Mouse (Mus musculus): ENCODE measurements around the gene Tepp. TPM values are rescaled to one million over a fixed set of nuclear protein-coding genes. Genes with fewer than 3 reads are reported as not detected.

Tepp gene
- polyA plus RNA-seq, 1 experiment from 2014 or later, result 2.3 TPM

DNA sequence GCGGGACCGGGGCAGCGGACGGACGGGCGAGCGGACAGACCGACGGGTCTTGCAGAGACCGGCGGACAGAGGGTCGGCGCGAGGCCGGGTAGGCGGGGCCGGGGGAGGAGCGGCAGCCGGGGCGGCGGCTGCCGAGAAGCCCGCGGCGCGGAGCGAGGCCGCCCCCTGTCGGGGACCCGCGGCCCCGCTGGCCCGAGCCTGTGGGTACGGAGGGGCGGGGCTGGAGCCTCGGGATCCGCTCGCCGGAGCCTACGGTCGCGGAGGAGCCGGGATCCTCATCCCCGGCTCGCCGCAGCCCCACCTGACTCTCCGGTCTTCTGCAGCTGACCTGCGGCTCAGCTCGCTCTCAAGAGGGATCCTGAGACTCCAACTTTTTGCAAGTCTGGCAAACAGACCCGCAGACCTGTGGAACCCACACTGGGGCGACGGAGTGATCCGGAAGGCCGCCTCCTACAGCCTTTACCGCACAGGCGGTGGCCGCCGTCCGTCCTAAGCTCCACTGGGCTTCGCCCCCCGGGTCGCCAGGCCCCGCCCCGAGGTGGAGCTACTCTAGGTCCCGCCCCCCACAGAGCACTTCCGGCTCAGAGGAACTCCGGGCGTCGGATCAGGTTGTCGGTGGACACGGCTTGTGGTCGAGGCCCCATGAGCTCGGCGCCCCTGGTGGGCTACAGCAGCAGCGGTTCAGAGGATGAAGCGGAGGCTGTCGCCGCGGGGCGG is 21.5 kb downstream of the Tepp start, which contains the start of the genes Zfp319 and Usb1:
Gene Zfp319, minus strand, starts transcription at position 231 of the 717 bp plus-strand sequence.
Gene Usb1, plus strand, starts transcription at position 565 of the 717 bp plus-strand sequence.
- Histone ChIP-seq H3K9me3 (no peaks in the 10 kb centered on the region), H3K4me1 (replicated peaks) (peaks cover 36% of the 10 kb centered on the region), H3K27ac (replicated peaks) (peak within 1 kb of the TSS; percentile 90), H3K4me3 (peak within 1 kb of the TSS; percentile 99), H3K9ac (peak within 1 kb of the TSS; percentile 92), H3K4me2 (peak within 1 kb of the TSS; percentile 88), H3K36me3 (peaks cover 37% of the 10 kb centered on the region), H3K27me3 (no peaks in the 10 kb centered on the region)
- ATAC-seq (ENCODE audit: low FRiP score, low read depth), result peak; percentile 94
- under 1% methylated on average over 77 of the region's 80 CpGs for WGBS

GRCm38 (mm10) chr8:95332437-95333199 is 22.3 kb downstream of the Tepp start:
- H3K27ac ChIP-seq (replicated peaks), result peak overlapping the region; percentile 90
- peak; percentile 27; the same call in 1 of the 2 replicates for ATAC-seq (ENCODE audit: low FRiP score, low read depth)
- H3K27me3 ChIP-seq, result no peaks in the 10 kb centered on the region
- H3K9me3 ChIP-seq, result no peaks in the 10 kb centered on the region
- WGBS, result 20% methylated on average over 21 of the region's 21 CpGs
- H3K4me1 ChIP-seq (replicated peaks), result peaks cover 29% of the 10 kb centered on the region
- peak overlapping the region; percentile 88 for H3K4me2 ChIP-seq
- H3K9ac ChIP-seq, result peak overlapping the region; percentile 92
- peak overlapping the region; percentile 99 for H3K4me3 ChIP-seq
- peaks cover 30% of the 10 kb centered on the region for H3K36me3 ChIP-seq

GRCm38 (mm10) chr8:95335706-95336105 is 25.3 kb downstream of the Tepp start:
- no peak for ATAC-seq (ENCODE audit: low FRiP score, low read depth)
- H3K27ac ChIP-seq (replicated peaks), result no peak overlapping the region
- H3K9me3 ChIP-seq, result no peaks in the 10 kb centered on the region
- H3K4me1 ChIP-seq (replicated peaks), result peaks cover 12% of the 10 kb centered on the region
- peaks cover 23% of the 10 kb centered on the region for H3K36me3 ChIP-seq
- no peak overlapping the region for H3K4me2 ChIP-seq
- H3K27me3 ChIP-seq, result no peaks in the 10 kb centered on the region
- H3K9ac ChIP-seq, result no peak overlapping the region
- no peak overlapping the region for H3K4me3 ChIP-seq
- WGBS, result 98% methylated on average over 1 of the region's 1 CpGs

- no peaks in the 10 kb centered on the region for H3K27me3 ChIP-seq
- peaks cover 10% of the 10 kb centered on the region for H3K4me1 ChIP-seq (replicated peaks)
- H3K27ac ChIP-seq (replicated peaks), result no peak overlapping the region
- H3K36me3 ChIP-seq, result peaks cover 24% of the 10 kb centered on the region
- H3K4me2 ChIP-seq, result no peak overlapping the region
- H3K9ac ChIP-seq, result no peak overlapping the region
- ATAC-seq (ENCODE audit: low FRiP score, low read depth), result no peak
- H3K9me3 ChIP-seq, result no peaks in the 10 kb centered on the region
- no peak overlapping the region for H3K4me3 ChIP-seq
Observed at GRCm38 (mm10) chr8:95336363-95336762, 26.0 kb downstream of the Tepp start.

- H3K9ac ChIP-seq, result no peak overlapping the region
Observed at GRCm38 (mm10) chr8:95341721-95342120, 31.4 kb downstream of the Tepp start.

GRCm38 (mm10) chr8:95344668-95345067 is 34.3 kb downstream of the Tepp start:
- Histone ChIP-seq H3K4me3 (no peak overlapping the region), H3K4me1 (replicated peaks) (peaks cover 20% of the 10 kb centered on the region), H3K27me3 (no peaks in the 10 kb centered on the region), H3K4me2 (no peak overlapping the region), H3K36me3 (peaks cover 29% of the 10 kb centered on the region), H3K9me3 (no peaks in the 10 kb centered on the region), H3K9ac (no peak overlapping the region), H3K27ac (replicated peaks) (no peak overlapping the region)
- ATAC-seq (ENCODE audit: low FRiP score, low read depth), result no peak
- WGBS, result 76% methylated on average over 6 of the region's 6 CpGs

More at GRCm38 (mm10) chr8:95341721-95342120, 31.4 kb downstream of the Tepp start:
- H3K4me1 ChIP-seq (replicated peaks), result peaks cover under 1% of the 10 kb centered on the region; the same call in 1 of the 2 replicates
- no peak overlapping the region for H3K4me2 ChIP-seq
- H3K27me3 ChIP-seq, result no peaks in the 10 kb centered on the region
- H3K36me3 ChIP-seq, result peaks cover 35% of the 10 kb centered on the region
- 66% methylated on average over 5 of the region's 5 CpGs for WGBS
- no peak overlapping the region for H3K4me3 ChIP-seq
- no peak for ATAC-seq (ENCODE audit: low FRiP score, low read depth)
- no peak overlapping the region for H3K27ac ChIP-seq (replicated peaks)
- H3K9me3 ChIP-seq, result no peaks in the 10 kb centered on the region

DNA sequence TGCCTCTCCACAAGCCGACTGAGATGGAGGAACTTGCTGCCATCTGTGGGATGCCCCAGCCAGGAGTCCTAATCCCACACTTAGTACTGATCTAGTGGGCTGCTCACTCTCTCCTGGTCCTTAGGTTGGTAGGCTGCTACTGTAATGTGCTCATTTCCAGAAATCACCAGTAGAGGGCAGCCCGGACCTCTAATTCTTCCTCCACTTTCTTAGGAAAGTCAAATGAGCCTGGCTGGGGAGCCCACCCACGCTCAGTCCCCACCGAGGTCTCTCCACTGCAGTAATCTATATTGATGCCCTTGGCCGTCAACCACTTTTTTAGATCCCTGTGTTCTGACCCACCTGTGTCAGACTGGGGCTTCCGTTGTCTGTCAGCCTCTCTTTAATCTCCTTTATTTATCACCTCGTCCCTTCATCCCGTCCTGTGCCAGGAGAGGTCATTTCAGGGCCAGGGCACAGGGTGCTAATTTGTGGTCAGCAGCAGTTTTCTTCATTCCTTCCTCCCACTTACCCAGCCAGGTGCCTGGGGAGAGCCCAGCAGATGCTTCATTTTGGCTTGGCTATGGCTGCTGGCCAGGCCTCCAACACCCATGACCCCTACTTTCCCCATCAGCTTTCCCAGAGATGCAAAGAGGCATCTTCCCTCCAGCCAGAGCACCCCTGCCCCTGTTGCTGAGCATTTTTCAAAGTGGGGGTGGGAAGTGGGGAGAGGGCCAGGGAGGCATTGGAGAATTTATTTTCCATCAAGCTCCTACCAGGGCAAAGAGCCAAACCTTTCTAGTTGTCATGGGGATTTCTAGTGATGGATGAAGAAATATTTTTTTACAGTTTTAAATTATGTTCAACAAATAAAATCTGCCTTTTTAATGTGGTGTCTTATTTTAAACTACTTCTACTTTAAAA is 36.5 kb downstream of the Tepp start:
- Histone ChIP-seq H3K27me3 (no peaks in the 10 kb centered on the region), H3K4me3 (no peak overlapping the region), H3K9ac (no peak overlapping the region), H3K27ac (replicated peaks) (no peak overlapping the region), H3K9me3 (no peaks in the 10 kb centered on the region), H3K4me1 (replicated peaks) (peaks cover 34% of the 10 kb centered on the region), H3K4me2 (no peak overlapping the region), H3K36me3 (peaks cover 20% of the 10 kb centered on the region)
- peak; percentile 52 for ATAC-seq (ENCODE audit: low FRiP score, low read depth)
- 22% methylated on average over 8 of the region's 8 CpGs for WGBS

- Histone ChIP-seq H3K9me3 (no peaks in the 10 kb centered on the region), H3K27ac (replicated peaks) (0 out of 2 replicates have a peak overlapping the region, but pooled peaks have one; percentile 37), H3K9ac (no peak overlapping the region), H3K4me2 (0 out of 2 replicates have a peak overlapping the region, but pooled peaks have one; percentile 30), H3K4me1 (replicated peaks) (peaks cover 40% of the 10 kb centered on the region), H3K4me3 (no peak overlapping the region), H3K36me3 (peaks cover 14% of the 10 kb centered on the region; the same call in 1 of the 2 replicates), H3K27me3 (no peaks in the 10 kb centered on the region)
- no peak for ATAC-seq (ENCODE audit: low FRiP score, low read depth)
- 78% methylated on average over 2 of the region's 2 CpGs for WGBS
Observed at GRCm38 (mm10) chr8:95348356-95348755, 38.0 kb downstream of the Tepp start.

GRCm38 (mm10) chr8:95348811-95349630 is 38.7 kb downstream of the Tepp start:
- peak; percentile 43 for ATAC-seq (ENCODE audit: low FRiP score, low read depth)
- peak overlapping the region; percentile 30 for H3K4me2 ChIP-seq
- H3K27ac ChIP-seq (replicated peaks), result peak overlapping the region; percentile 52

GRCm38 (mm10) chr8:95351461-95351860 is 41.1 kb downstream of the Tepp start:
- H3K9me3 ChIP-seq, result no peaks in the 10 kb centered on the region
- peaks cover 69% of the 10 kb centered on the region for H3K4me1 ChIP-seq (replicated peaks)
- no peak for ATAC-seq (ENCODE audit: low FRiP score, low read depth)
- H3K9ac ChIP-seq, result no peak overlapping the region; the same call in 1 of the 2 replicates
- no peaks in the 10 kb centered on the region for H3K36me3 ChIP-seq
- H3K27ac ChIP-seq (replicated peaks), result peak overlapping the region; percentile 91; the same call in 1 of the 2 replicates
- peak overlapping the region; percentile 96 for H3K4me3 ChIP-seq
- peak overlapping the region; percentile 78 for H3K4me2 ChIP-seq
- no peaks in the 10 kb centered on the region for H3K27me3 ChIP-seq
- 1% methylated on average over 15 of the region's 15 CpGs for WGBS

More at GRCm38 (mm10) chr8:95348811-95349630, 38.7 kb downstream of the Tepp start:
- peaks cover 47% of the 10 kb centered on the region for H3K4me1 ChIP-seq (replicated peaks)
- WGBS, result 34% methylated on average over 18 of the region's 19 CpGs
- no peaks in the 10 kb centered on the region for H3K27me3 ChIP-seq
- H3K36me3 ChIP-seq, result peaks cover 8% of the 10 kb centered on the region; the same call in 1 of the 2 replicates
- no peak overlapping the region for H3K4me3 ChIP-seq
- no peaks in the 10 kb centered on the region for H3K9me3 ChIP-seq
- no peak overlapping the region for H3K9ac ChIP-seq
